Mouse (Mus musculus): ENCODE results near the gene Lrrc14b. TPM values are rescaled to one million over a fixed set of nuclear protein-coding genes. Genes with fewer than 3 reads are reported as not detected.

Lrrc14b gene
- 0.09 and 0.40 TPM in 2 replicates for polyA plus RNA-seq (2012; rRNA removed)

GRCm38 (mm10) chr13:74363859-74364235, at the start of gene Lrrc14b:
Lrrc14b (minus strand) TSS chr13:74364005.

GRCm38 (mm10) chr13:74399298-74399839, 35.6 kb upstream of the Lrrc14b start, which contains the start of gene Ftl1-ps1:
Ftl1-ps1 (plus strand) TSS chr13:74399694.

GRCm38 (mm10) chr13:74390371-74390990, 26.7 kb upstream of the Lrrc14b start, which contains the start of gene Zfp72:
Zfp72 (minus strand) TSS chr13:74390836.

GRCm38 (mm10) chr13:74349566-74350434, 14.0 kb downstream of the Lrrc14b start, which contains the start of the genes Sdha and Ccdc127:
Sdha (minus strand) TSS chr13:74350280.
Ccdc127 (plus strand) TSS chr13:74350309.

GRCm38 (mm10) chr13:74317170-74317849, 46.5 kb downstream of the Lrrc14b start, which contains the start of gene Pdcd6:
Pdcd6 (minus strand) TSS chr13:74317580.

Other genes starting within 250 kb of the Lrrc14b start
- gene Slc9a3, start 242.5 kb downstream of the Lrrc14b start, polyA plus RNA-seq (2012; rRNA removed): 0.37 and 0.45 TPM in 2 replicates
- 58.7 and 62.9 TPM in 2 replicates for gene Exoc3, start 155.3 kb downstream of the Lrrc14b start, polyA plus RNA-seq (2012; rRNA removed)
- gene Ahrr, start 71.7 kb downstream of the Lrrc14b start, polyA plus RNA-seq (2012; rRNA removed): 2.3 and 2.5 TPM in 2 replicates
- 141 and 148 TPM in 2 replicates for gene Pdcd6, start 46.4 kb downstream of the Lrrc14b start, polyA plus RNA-seq (2012; rRNA removed)
- 150 and 162 TPM in 2 replicates for gene Sdha, start 13.7 kb downstream of the Lrrc14b start, polyA plus RNA-seq (2012; rRNA removed)
- 20.5 and 21.8 TPM in 2 replicates for gene Ccdc127, start 13.7 kb downstream of the Lrrc14b start, polyA plus RNA-seq (2012; rRNA removed)
- 3.2 and 3.3 TPM in 2 replicates for gene Zfp72, start 26.8 kb upstream of the Lrrc14b start, polyA plus RNA-seq (2012; rRNA removed)
- gene Ftl1-ps1, start 35.7 kb upstream of the Lrrc14b start, polyA plus RNA-seq (2012; rRNA removed): 29.9 and 39.2 TPM in 2 replicates
- gene Zfp825, start 130.0 kb upstream of the Lrrc14b start, polyA plus RNA-seq (2012; rRNA removed): 6.6 and 7.0 TPM in 2 replicates

All from central nervous system, embryonic 18 days (tissue).